ENCODE assay signal across 10 mouse cellular contexts in genomic region chr10:70121406-70121695, GRCm38 (mm10). TPM values are rescaled to one million over a fixed set of nuclear protein-coding genes. Genes with fewer than 3 reads are reported as not detected.
A peak's percentile ranks its signal among the peaks of the same experiment; 100 is the strongest.
DNase-seq lines count a peak whose midpoint lies in the region; ATAC-seq lines count a peak whose summit lies in the region.
"Had no signal": no experiment of that assay in that cellular context is flagged by ENCODE, and none has a peak within 500 bp of the region (broad histone marks: within the 10 kb centered on the region; RNA-seq: fewer than 3 reads in every experiment).

No protein-coding gene starts in this region.

- no peak overlapping the region for H3K4me2 ChIP-seq in kidney, embryonic 14.5 days (replicated peaks; ENCODE audit: low read depth, low read length)
- H3K4me2 ChIP-seq in intestine, embryonic 14.5 days (ENCODE audit: low read length) = no peak overlapping the region
- H3K4me2 ChIP-seq in neural tube, embryonic 13.5 days = no peak overlapping the region
- H3K4me2 ChIP-seq: limb, embryonic 15.5 days had no signal

- peaks cover 53% of the 10 kb centered on the region for H3K4me1 ChIP-seq in kidney, embryonic 14.5 days (ENCODE audit: control insufficient read depth, insufficient read depth, low read length)
- peaks cover 42% of the 10 kb centered on the region for H3K4me1 ChIP-seq in intestine, embryonic 14.5 days (replicated peaks; ENCODE audit: control insufficient read depth, insufficient read depth, low read length)
- H3K4me1 ChIP-seq in neural tube, embryonic 13.5 days (replicated peaks) = peaks cover 64% of the 10 kb centered on the region

- H3K36me3 ChIP-seq in kidney, embryonic 14.5 days (ENCODE audit: control insufficient read depth, insufficient read depth, low read length) = no peaks in the 10 kb centered on the region
- H3K36me3 ChIP-seq in intestine, embryonic 14.5 days (ENCODE audit: control insufficient read depth, insufficient read depth, low read length) = no peaks in the 10 kb centered on the region
- H3K36me3 ChIP-seq in neural tube, embryonic 13.5 days = no peaks in the 10 kb centered on the region
- H3K36me3 ChIP-seq: limb, embryonic 15.5 days had no signal

- 68% methylated on average over 8 of the region's 8 CpGs for WGBS in kidney, embryonic 14.5 days
- WGBS in intestine, embryonic 14.5 days = 68% methylated on average over 8 of the region's 8 CpGs
- WGBS in neural tube, embryonic 13.5 days = 75% methylated on average over 8 of the region's 8 CpGs

- H3K9me3 ChIP-seq in kidney, embryonic 14.5 days (ENCODE audit: control insufficient read depth, low read length) = no peaks in the 10 kb centered on the region
- H3K9me3 ChIP-seq in intestine, embryonic 14.5 days (ENCODE audit: control insufficient read depth, low read length) = no peaks in the 10 kb centered on the region
- no peaks in the 10 kb centered on the region for H3K9me3 ChIP-seq in neural tube, embryonic 13.5 days
- H3K9me3 ChIP-seq: limb, embryonic 15.5 days had no signal

- peak overlapping the region; percentile 77; the same call in 1 of the 2 replicates for H3K27ac ChIP-seq in kidney, embryonic 14.5 days (ENCODE audit: low read depth, low read length)
- no peak overlapping the region for H3K27ac ChIP-seq in intestine, embryonic 14.5 days (ENCODE audit: low read depth)
- H3K27ac ChIP-seq in neural tube, embryonic 13.5 days (replicated peaks) = peak overlapping the region; percentile 75
- H3K27ac ChIP-seq: limb, embryonic 15.5 days had no signal

- intact Hi-C loops in left cerebral cortex, postnatal 25 days (cut with DNase I) = no loop called here

- DNase-seq in kidney, adult 8-10 months = no peak
- DNase-seq in intestine, embryonic 14.5 days (ENCODE audit: low spot score) = no peak
- DNase-seq in left cerebral cortex, postnatal 25 days (ENCODE audit: low spot score in 2 of 2) = no peak
- DNase-seq: kidney, postnatal 4 days had no signal

- no peaks in the 10 kb centered on the region for H3K27me3 ChIP-seq in kidney, embryonic 14.5 days (ENCODE audit: control insufficient read depth, insufficient read depth, low read length)
- no peaks in the 10 kb centered on the region for H3K27me3 ChIP-seq in intestine, embryonic 14.5 days (replicated peaks; ENCODE audit: control insufficient read depth, insufficient read depth, low read length)
- H3K27me3 ChIP-seq in neural tube, embryonic 13.5 days = no peaks in the 10 kb centered on the region
- H3K27me3 ChIP-seq: limb, embryonic 15.5 days; Patski had no signal

- H3K9ac ChIP-seq in kidney, embryonic 14.5 days (ENCODE audit: low read depth, low read length) = no peak overlapping the region
- H3K9ac ChIP-seq in intestine, embryonic 14.5 days (ENCODE audit: low read length) = no peak overlapping the region
- H3K9ac ChIP-seq in neural tube, embryonic 13.5 days = peak overlapping the region; percentile 13; the same call in 1 of the 2 replicates
- H3K9ac ChIP-seq: limb, embryonic 15.5 days had no signal

- ATAC-seq in kidney, embryonic 14.5 days (ENCODE audit: low FRiP score, low TSS enrichment) = no peak
- ATAC-seq in erythroblast, adult 5-6 weeks (replicated peaks; ENCODE audit: low FRiP score, poor library complexity, severe bottlenecking) = peak; percentile 65
- peak; percentile 26; the same call in 1 of the 2 replicates for ATAC-seq in intestine, embryonic 14.5 days (replicated peaks; ENCODE audit: low FRiP score, low TSS enrichment, low read depth)
- peak; percentile 17 for ATAC-seq in neural tube, embryonic 13.5 days (ENCODE audit: low read depth)
- no peak for ATAC-seq in granulocyte monocyte progenitor cell, adult 5-6 weeks (replicated peaks; ENCODE audit: poor library complexity, severe bottlenecking)

- H3K4me3 ChIP-seq in kidney, embryonic 14.5 days (ENCODE audit: low read length) = no peak overlapping the region
- H3K4me3 ChIP-seq in intestine, embryonic 14.5 days (ENCODE audit: low read depth, low read length) = no peak overlapping the region
- no peak overlapping the region for H3K4me3 ChIP-seq in neural tube, embryonic 13.5 days
- H3K4me3 ChIP-seq: limb, embryonic 15.5 days had no signal

RNA-seq across cellular contexts. Expression of gene Ccdc6, which starts 24.4 kb away (rescaled TPM):
- polyA plus RNA-seq in kidney, embryonic 14.5 days (2014; fragmentation: Nextera tagmentation; extraction: Ambion mirVana) = 36.4 and 39.6 TPM in 2 replicates
- 16.5 and 19.6 TPM in 2 replicates for total RNA-seq in erythroblast, adult 5-6 weeks (2015; ENCODE audit: low replicate concordance)
- 18.6 and 35.5 TPM in 2 replicates for total RNA-seq in erythroblast, adult 5-6 weeks (2017; ENCODE audit: low replicate concordance)
- polyA plus RNA-seq in intestine, embryonic 14.5 days (2014; fragmentation: Nextera tagmentation; extraction: Ambion mirVana) = 23.7 and 24.6 TPM in 2 replicates
- 20.6 and 22.3 TPM in 2 replicates for polyA plus RNA-seq in neural tube, embryonic 13.5 days (2015; fragmentation: Nextera tagmentation; extraction: Ambion mirVana)
- total RNA-seq in left cerebral cortex, postnatal 25 days (2021) = 10 to 100 TPM; 52.0 to 55.3 TPM
- 28.6 and 33.8 TPM in 2 replicates for total RNA-seq in granulocyte monocyte progenitor cell, adult 5-6 weeks (2014; fragmentation: Nextera tagmentation)
- total RNA-seq in granulocyte monocyte progenitor cell, adult 5-6 weeks (2017) = 17.7 and 18.8 TPM in 2 replicates

Comparison
In these comparisons a context has a peak if more than half of its experiments do, and no peak if none do; other contexts are left out.
1. ATAC-seq: peak in erythroblast, adult 5-6 weeks (single experiment), intestine, embryonic 14.5 days (single experiment) and neural tube, embryonic 13.5 days (single experiment); none in kidney, embryonic 14.5 days (single experiment) and granulocyte monocyte progenitor cell, adult 5-6 weeks (single experiment).